Mouse (Mus musculus) cerebellum, adult 2 months (tissue): Measurements from ENCODE around the gene Hnrnph2.

Experiments used
- CTCF ChIP-seq: fragments of 200-500 bp; IDR thresholded peaks from 2 replicates; pipeline ENCODE4 v1.5.1; 2011; ENCODE audit warnings: low read depth, mild to moderate bottlenecking, control low read depth, low read length, moderate library complexity, borderline replicate concordance; ENCODE audit not compliant: insufficient read depth
- POLR2A ChIP-seq: fragments of 200-500 bp; IDR thresholded peaks from 2 replicates; pipeline ENCODE4 v1.6.1; 2011; ENCODE audit warnings: low read length, control low read depth, borderline replicate concordance; ENCODE audit not compliant: insufficient read depth

- no peak for TF ChIP-seq CTCF
- TF ChIP-seq POLR2A: no peak
Measured at GRCm38 (mm10) chrX:134577896-134578295, 23.1 kb upstream of the Hnrnph2 start.
